Mouse (Mus musculus) forebrain, embryonic 15.5 days (tissue): ENCODE measurements around the gene Frrs1l. TPM values are rescaled to one million over a fixed set of nuclear protein-coding genes. Genes with fewer than 3 reads are reported as not detected.

Experiments
- ATAC-seq: fragments of 200-750 bp; cut with Nextera tagmentation; replicated peaks from 2 replicates; pipeline ENCODE4 v1.8.0; 2017; ENCODE audit warnings: mild to moderate bottlenecking, moderate TSS enrichment, moderate library complexity
- H3K27ac ChIP-seq: fragments of 300-500 bp; sonication (generic); replicated peaks from 2 replicates; pipeline ENCODE4 v1.5.1; 2015; ENCODE audit warnings: mild to moderate bottlenecking, inconsistent platforms
- H3K27me3 ChIP-seq: fragments of 300-500 bp; sonication (generic); 2 replicates; pipeline ENCODE4 v1.6.1; 2015; ENCODE audit warnings: inconsistent platforms
- H3K36me3 ChIP-seq: fragments of 300-500 bp; sonication (generic); 2 replicates; pipeline ENCODE4 v1.6.1; 2015; ENCODE audit warnings: mild to moderate bottlenecking, inconsistent platforms
- H3K4me1 ChIP-seq: fragments of 300-500 bp; sonication (generic); 2 replicates; pipeline ENCODE4 v1.6.1; 2015; ENCODE audit warnings: inconsistent platforms
- H3K4me2 ChIP-seq: fragments of 300-500 bp; sonication (generic); replicated peaks from 2 replicates; pipeline ENCODE4 v1.6.1; 2015; ENCODE audit warnings: mild to moderate bottlenecking, inconsistent platforms
- H3K4me3 ChIP-seq: fragments of 300-500 bp; sonication (generic); 2 replicates; pipeline ENCODE4 v1.5.1; 2015; ENCODE audit warnings: mild to moderate bottlenecking, inconsistent platforms
- H3K9ac ChIP-seq: fragments of 300-500 bp; sonication (generic); replicated peaks from 2 replicates; pipeline ENCODE4 v1.6.1; 2015; ENCODE audit warnings: mild to moderate bottlenecking, inconsistent platforms
- H3K9me3 ChIP-seq: fragments of 300-500 bp; sonication (generic); 2 replicates; pipeline ENCODE4 v1.6.1; 2016; ENCODE audit warnings: inconsistent platforms
- WGBS: fragments of 180-500 bp; shearing (Covaris S2); methylation state at CpG from one replicate; pipeline ENCODE4 v1.1.7; 2015; ENCODE audit warnings: mixed read lengths; 5-methylcytosine and 5-hydroxymethylcytosine counted together
- polyA plus RNA-seq: library from polyadenylated mRNA; unstranded; fragments of >200 nt; fragmentation: Nextera tagmentation; extraction: Ambion mirVana; gene quantifications from 2 replicates; pipeline ENCODE4 v1.2.1, GENCODE M21; 2015

Gene Frrs1l
- polyA plus RNA-seq, result 20.3 and 23.5 TPM in 2 replicates

- Histone ChIP-seq H3K27me3 (no peaks in the 10 kb centered on the region; the same call in 1 of the 2 replicates), H3K4me1 (peaks cover 11% of the 10 kb centered on the region), H3K9me3 (no peaks in the 10 kb centered on the region), H3K4me3 (peak within 1 kb of the TSS; percentile 68), H3K4me2 (peak within 1 kb of the TSS; percentile 73), H3K9ac (peak within 1 kb of the TSS; percentile 80), H3K36me3 (no peaks in the 10 kb centered on the region), H3K27ac (peak within 1 kb of the TSS; percentile 88)
- 1% methylated on average over 39 of the region's 44 CpGs for WGBS
- ATAC-seq, result peak; percentile 94
These were observed at the start of gene Frrs1l for GRCm38 (mm10) chr4:56990215-56990584. TSS of gene Frrs1l (minus strand) at chr4:56990391.

GRCm38 (mm10) chr4:57039127-57040031 lies 49.2 kb upstream of the Frrs1l start:
- Histone ChIP-seq H3K4me3 (peak overlapping the region; percentile 34), H3K36me3 (no peaks in the 10 kb centered on the region), H3K27me3 (no peaks in the 10 kb centered on the region), H3K9me3 (0 out of 2 replicates have a peak, but pooled peaks cover 3% of the 10 kb centered on the region), H3K27ac (peak overlapping the region; percentile 9; the same call in 1 of the 2 replicates), H3K4me2 (peak overlapping the region; percentile 54), H3K4me1 (peaks cover 11% of the 10 kb centered on the region), H3K9ac (peak overlapping the region; percentile 37)
- peak; percentile 76 for ATAC-seq
- 7% methylated on average over 23 of the region's 23 CpGs for WGBS

- no peak for ATAC-seq
- H3K9me3 ChIP-seq, result 0 out of 2 replicates have a peak, but pooled peaks cover 3% of the 10 kb centered on the region
- H3K27me3 ChIP-seq, result no peaks in the 10 kb centered on the region; the same call in 1 of the 2 replicates
- H3K9ac ChIP-seq, result no peak overlapping the region
- peaks cover 11% of the 10 kb centered on the region for H3K4me1 ChIP-seq
- no peak overlapping the region for H3K4me3 ChIP-seq
- H3K36me3 ChIP-seq, result no peaks in the 10 kb centered on the region
- WGBS, result 71% methylated on average over 7 of the region's 7 CpGs
- H3K4me2 ChIP-seq, result no peak overlapping the region
- no peak overlapping the region for H3K27ac ChIP-seq
These were observed 47.4 kb upstream of the Frrs1l start for GRCm38 (mm10) chr4:57037554-57037953.

- no peak overlapping the region for H3K4me2 ChIP-seq
- H3K4me1 ChIP-seq, result peaks cover 4% of the 10 kb centered on the region
- no peak for ATAC-seq
- H3K27ac ChIP-seq, result no peak overlapping the region
- H3K9me3 ChIP-seq, result no peaks in the 10 kb centered on the region
- 84% methylated on average over 5 of the region's 5 CpGs for WGBS
- no peaks in the 10 kb centered on the region for H3K36me3 ChIP-seq
- H3K9ac ChIP-seq, result no peak overlapping the region
- H3K4me3 ChIP-seq, result no peak overlapping the region
- H3K27me3 ChIP-seq, result no peaks in the 10 kb centered on the region; the same call in 1 of the 2 replicates
These were observed 44.0 kb upstream of the Frrs1l start for GRCm38 (mm10) chr4:57034169-57034568.

- Histone ChIP-seq H3K4me1 (no peaks in the 10 kb centered on the region), H3K4me2 (no peak overlapping the region), H3K36me3 (no peaks in the 10 kb centered on the region), H3K9me3 (no peaks in the 10 kb centered on the region), H3K4me3 (no peak overlapping the region), H3K27ac (no peak overlapping the region), H3K9ac (no peak overlapping the region), H3K27me3 (no peaks in the 10 kb centered on the region; the same call in 1 of the 2 replicates)
- WGBS, result 82% methylated on average over 4 of the region's 4 CpGs
- no peak for ATAC-seq
These were observed 41.2 kb upstream of the Frrs1l start for GRCm38 (mm10) chr4:57031440-57031839.

- no peak for ATAC-seq
- no peak overlapping the region for H3K9ac ChIP-seq
- no peaks in the 10 kb centered on the region for H3K9me3 ChIP-seq
- no peak overlapping the region for H3K27ac ChIP-seq
- no peaks in the 10 kb centered on the region for H3K4me1 ChIP-seq
- H3K4me2 ChIP-seq, result no peak overlapping the region
- no peaks in the 10 kb centered on the region for H3K27me3 ChIP-seq
- no peak overlapping the region for H3K4me3 ChIP-seq
- no peaks in the 10 kb centered on the region for H3K36me3 ChIP-seq
- 55% methylated on average over 10 of the region's 10 CpGs for WGBS
These were observed 37.8 kb upstream of the Frrs1l start for GRCm38 (mm10) chr4:57027954-57028353.

GRCm38 (mm10) chr4:57023527-57023926 lies 33.3 kb upstream of the Frrs1l start:
- WGBS, result 76% methylated on average over 3 of the region's 3 CpGs
- H3K9me3 ChIP-seq, result no peaks in the 10 kb centered on the region
- no peaks in the 10 kb centered on the region for H3K27me3 ChIP-seq
- no peak overlapping the region for H3K4me2 ChIP-seq
- H3K36me3 ChIP-seq, result no peaks in the 10 kb centered on the region
- H3K4me3 ChIP-seq, result no peak overlapping the region
- H3K4me1 ChIP-seq, result no peaks in the 10 kb centered on the region
- no peak overlapping the region for H3K9ac ChIP-seq
- no peak overlapping the region for H3K27ac ChIP-seq
- no peak for ATAC-seq

GRCm38 (mm10) chr4:57021288-57021687 lies 31.1 kb upstream of the Frrs1l start:
- Histone ChIP-seq H3K9ac (no peak overlapping the region), H3K4me3 (no peak overlapping the region), H3K36me3 (no peaks in the 10 kb centered on the region), H3K9me3 (no peaks in the 10 kb centered on the region), H3K27ac (no peak overlapping the region), H3K27me3 (no peaks in the 10 kb centered on the region), H3K4me2 (no peak overlapping the region), H3K4me1 (no peaks in the 10 kb centered on the region)
- WGBS, result 88% methylated on average over 3 of the region's 3 CpGs
- ATAC-seq, result no peak

- no peaks in the 10 kb centered on the region for H3K4me1 ChIP-seq
- 20% methylated on average over 5 of the region's 5 CpGs for WGBS
- H3K4me3 ChIP-seq, result no peak overlapping the region
- H3K9ac ChIP-seq, result no peak overlapping the region
- ATAC-seq, result 0 out of 2 replicates have a peak, but pooled peaks have one; percentile 26
- no peak overlapping the region for H3K4me2 ChIP-seq
- H3K27me3 ChIP-seq, result no peaks in the 10 kb centered on the region
- no peaks in the 10 kb centered on the region for H3K36me3 ChIP-seq
- no peak overlapping the region for H3K27ac ChIP-seq
- H3K9me3 ChIP-seq, result no peaks in the 10 kb centered on the region
These were observed 27.0 kb upstream of the Frrs1l start for GRCm38 (mm10) chr4:57017229-57017628.

GRCm38 (mm10) chr4:57016366-57017171 lies 26.4 kb upstream of the Frrs1l start:
- 56% methylated on average over 18 of the region's 18 CpGs for WGBS
- no peak overlapping the region for H3K4me3 ChIP-seq
- H3K4me1 ChIP-seq, result peaks cover under 1% of the 10 kb centered on the region; the same call in 1 of the 2 replicates
- ATAC-seq, result no peak
- no peak overlapping the region for H3K27ac ChIP-seq
- no peak overlapping the region for H3K4me2 ChIP-seq
- no peaks in the 10 kb centered on the region for H3K9me3 ChIP-seq
- no peak overlapping the region for H3K9ac ChIP-seq
- H3K27me3 ChIP-seq, result no peaks in the 10 kb centered on the region
- H3K36me3 ChIP-seq, result no peaks in the 10 kb centered on the region

GRCm38 (mm10) chr4:57015032-57015431 lies 24.8 kb upstream of the Frrs1l start:
- ATAC-seq, result no peak
- peaks cover 9% of the 10 kb centered on the region; the same call in 1 of the 2 replicates for H3K4me1 ChIP-seq
- 92% methylated on average over 5 of the region's 5 CpGs for WGBS
- H3K4me3 ChIP-seq, result no peak overlapping the region
- H3K27ac ChIP-seq, result no peak overlapping the region
- H3K9ac ChIP-seq, result no peak overlapping the region
- no peaks in the 10 kb centered on the region for H3K27me3 ChIP-seq
- no peak overlapping the region for H3K4me2 ChIP-seq
- no peaks in the 10 kb centered on the region for H3K9me3 ChIP-seq
- H3K36me3 ChIP-seq, result no peaks in the 10 kb centered on the region
